Mouse (Mus musculus): ENCODE results near the gene Nol11. TPM values are rescaled to one million over a fixed set of nuclear protein-coding genes. Genes with fewer than 3 reads are reported as not detected.

Gene Nol11
- polyA plus RNA-seq (2017; shearing (Covaris generic)): 51.3 TPM

GRCm38 (mm10) chr11:107188565-107189552 lies at the start of gene Nol11:
Gene Nol11 (minus strand): TSS chr11:107189381.

GRCm38 (mm10) chr11:107131749-107132421 lies 57.3 kb downstream of the Nol11 start, which contains the start of gene Bptf:
Gene Bptf (minus strand): TSS chr11:107132127.

Other genes with a start within 250 kb of the Nol11 start
- 49.6 TPM for gene Kpna2, start 189.8 kb downstream of the Nol11 start, polyA plus RNA-seq (2017; shearing (Covaris generic))
- 0.32 TPM for gene 1810010H24Rik, start 163.7 kb downstream of the Nol11 start, polyA plus RNA-seq (2017; shearing (Covaris generic))
- gene Bptf, start 57.3 kb downstream of the Nol11 start, polyA plus RNA-seq (2017; shearing (Covaris generic)): 24.9 TPM

Measured in naive thymus-derived CD4-positive, alpha-beta T cell, adult 5 months (primary cell).